Mouse (Mus musculus) layer of hippocampus, postnatal 25 days (tissue): ENCODE measurements around the gene Krt222. TPM values are rescaled to one million over a fixed set of nuclear protein-coding genes. Genes with fewer than 3 reads are reported as not detected.
A peak's percentile ranks its signal among the peaks of the same experiment; 100 is the strongest.

Experiments
- DNase-seq, 2 experiments: peaks; one replicate each; pipeline ENCODE4 v3.0.0; 2022; ENCODE audit warnings: mixed read lengths in 2 of 2, low spot score in 1 of 2; ENCODE audit errors: extremely low spot score in 1 of 2
- total RNA-seq, 2 experiments: library from RNA; stranded (reverse); gene quantifications; 2 replicates each; pipeline ENCODE4 v1.2.3; 2021

Gene Krt222
- total RNA-seq, 2 experiments from 2014 or later = 26.5 to 27.3 TPM

DNA sequence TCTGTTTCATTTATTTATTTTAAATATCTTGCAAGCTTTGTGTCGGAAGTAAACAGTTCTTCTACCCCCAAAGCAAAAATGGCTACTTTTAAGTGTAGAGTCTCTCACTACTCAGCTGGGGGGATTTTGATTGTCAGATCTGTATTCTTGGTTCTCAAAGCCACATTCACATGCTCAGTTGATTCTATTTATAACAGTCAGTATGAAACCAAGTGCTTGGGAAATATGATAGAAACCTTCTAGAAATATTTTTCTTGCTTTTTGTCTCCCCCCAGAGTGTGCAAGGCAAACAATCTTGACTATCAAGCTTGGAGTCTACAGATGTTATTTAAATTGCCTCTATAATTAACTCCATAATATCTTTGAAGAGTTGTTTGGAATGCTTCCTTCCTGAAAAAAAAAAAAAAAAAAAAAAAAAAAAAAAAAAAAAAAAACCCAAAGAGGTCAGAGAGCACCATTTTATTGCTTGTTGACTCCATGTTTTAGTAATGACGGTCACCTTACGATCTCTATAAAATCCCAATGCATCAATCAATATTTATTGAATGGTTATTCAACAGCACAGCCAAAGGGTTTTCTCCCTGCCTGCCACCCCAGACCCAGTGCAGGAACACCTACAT lies 575 bp downstream of the Krt222 start:
- no peak for DNase-seq

- no peak for DNase-seq
These were observed 1.8 kb downstream of the Krt222 start for GRCm38 (mm10) chr11:99242056-99242455.

- no peak for DNase-seq
These were observed 5.4 kb downstream of the Krt222 start for GRCm38 (mm10) chr11:99238468-99238867.

DNA sequence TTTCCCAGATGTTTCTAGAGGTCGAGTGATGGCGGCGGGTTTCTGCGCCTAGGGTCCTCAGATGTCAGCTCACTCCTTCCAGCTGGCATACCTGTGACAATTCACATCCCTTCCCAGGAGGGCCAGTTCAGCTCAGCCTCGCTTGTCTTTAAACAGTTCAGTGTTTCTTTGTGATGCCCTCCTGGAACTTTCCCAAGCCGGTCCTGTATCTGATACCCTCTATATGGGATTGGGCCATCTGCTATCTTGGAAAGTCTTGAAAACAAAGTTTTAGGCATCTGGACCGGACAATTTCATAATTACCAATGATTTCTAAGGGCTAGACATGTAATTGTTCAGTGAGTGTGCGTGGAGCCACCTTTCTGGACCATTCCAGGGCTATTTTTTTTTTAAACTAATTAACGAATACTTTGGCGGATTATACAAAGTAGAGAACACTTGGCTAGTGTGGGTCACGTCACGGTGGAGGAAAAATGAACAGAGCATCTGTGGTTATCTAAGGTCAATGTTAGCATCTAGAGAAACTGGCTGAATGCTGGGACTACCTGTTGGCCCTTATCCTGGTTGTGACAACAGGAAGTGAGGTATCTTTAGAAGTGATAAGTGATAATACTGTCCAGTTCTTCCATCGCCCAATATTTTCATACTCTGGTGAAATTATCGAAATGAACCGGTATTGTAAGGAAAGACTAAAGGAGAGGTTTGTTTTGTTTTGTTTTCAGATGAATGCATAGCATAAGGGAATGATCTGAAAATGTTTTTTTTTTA lies 12.7 kb downstream of the Krt222 start:
- DNase-seq = peak in 1 of 2 experiments; percentile 22

DNA sequence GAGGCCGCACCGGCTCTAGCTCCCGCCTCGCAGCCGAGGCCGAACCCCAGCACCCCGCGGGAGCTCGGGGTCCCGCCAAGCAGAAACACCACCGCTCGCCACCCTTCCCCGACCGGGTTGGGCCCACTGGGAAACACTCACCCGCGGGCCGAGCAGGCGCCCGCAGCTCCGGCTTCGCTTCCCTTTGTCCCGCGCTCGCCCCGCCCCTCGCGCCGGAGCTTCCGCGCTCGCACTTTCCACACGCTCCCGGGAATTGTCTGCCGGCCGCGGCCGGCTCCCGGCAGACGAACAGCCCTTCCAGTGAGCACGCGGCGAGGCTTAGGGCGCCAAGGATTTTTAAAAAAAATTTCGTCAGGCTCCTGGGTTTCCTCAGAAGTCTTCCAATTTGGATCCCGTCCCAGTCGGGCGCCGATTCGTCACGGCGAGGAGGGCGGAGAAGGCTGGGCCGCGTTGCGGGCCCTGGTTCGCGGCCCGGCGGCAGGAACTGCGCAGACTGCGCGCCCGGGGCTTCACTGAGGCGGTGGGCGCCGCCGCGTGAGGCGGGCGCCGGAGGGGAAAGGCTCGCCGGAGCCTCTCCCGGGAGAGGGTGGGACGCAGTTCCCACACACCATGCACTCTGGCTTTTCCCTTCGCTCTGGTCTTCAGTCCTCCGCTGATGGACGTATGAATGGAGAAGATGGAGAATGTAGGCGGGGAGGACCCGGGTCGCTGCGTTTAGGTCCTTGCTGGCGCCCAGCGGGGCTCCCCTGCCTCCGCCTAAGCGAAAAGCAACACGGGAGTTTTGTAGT lies 13.4 kb downstream of the Krt222 start, which contains the start of gene Smarce1:
Gene Smarce1 (minus strand): TSS at position 757 of the 788 bp plus-strand sequence.
- peak; percentile 74 to 77 for DNase-seq

DNA sequence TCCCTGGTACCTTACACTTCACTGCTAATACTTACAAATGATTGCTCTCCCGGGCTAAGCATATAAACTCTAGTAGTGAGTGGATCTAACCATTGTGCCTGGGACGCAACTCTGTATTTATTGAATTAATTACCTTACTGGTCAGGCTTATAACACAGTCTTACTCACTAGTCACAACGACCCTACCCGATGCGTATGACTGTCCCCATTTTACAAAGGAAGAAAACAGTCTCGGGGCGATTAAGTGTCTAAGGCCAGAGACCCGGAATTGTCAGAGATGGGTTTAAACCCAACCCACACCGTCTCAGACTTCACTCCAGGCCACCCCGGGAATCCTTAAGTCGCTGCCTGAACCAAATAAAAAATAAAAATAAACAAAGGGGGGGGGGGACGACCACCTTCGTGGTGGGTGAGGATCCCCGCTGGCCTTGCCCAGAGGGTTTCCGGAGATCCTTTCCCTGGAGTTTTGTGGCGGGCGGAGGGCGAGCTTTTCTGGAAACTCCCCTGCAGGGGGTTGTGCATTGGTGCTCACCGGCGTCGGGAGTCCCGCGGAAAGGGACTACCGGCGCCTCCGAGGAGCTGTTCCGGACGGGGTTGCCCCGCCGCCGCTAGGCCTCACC lies 14.1 kb downstream of the Krt222 start:
- DNase-seq = no peak

DNA sequence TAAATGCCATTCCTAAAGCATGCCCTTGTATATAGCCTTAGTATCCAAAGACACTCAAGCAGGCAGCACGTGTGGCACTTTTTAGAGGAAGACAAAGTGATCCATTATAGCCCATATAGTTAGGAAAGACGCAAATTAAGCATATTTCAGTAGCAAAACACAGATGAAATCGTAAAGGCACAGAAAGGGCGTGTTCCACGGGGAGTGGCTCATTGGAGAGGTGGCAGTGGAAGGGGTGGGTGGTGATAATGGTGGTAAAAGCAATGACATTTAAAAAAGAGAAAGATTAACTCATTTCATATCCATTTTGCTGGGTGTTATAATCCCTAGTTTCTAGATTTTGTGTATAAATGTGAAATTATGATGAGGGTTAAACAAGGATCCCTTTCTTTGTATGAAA lies 17.6 kb downstream of the Krt222 start:
- no peak for DNase-seq

DNA sequence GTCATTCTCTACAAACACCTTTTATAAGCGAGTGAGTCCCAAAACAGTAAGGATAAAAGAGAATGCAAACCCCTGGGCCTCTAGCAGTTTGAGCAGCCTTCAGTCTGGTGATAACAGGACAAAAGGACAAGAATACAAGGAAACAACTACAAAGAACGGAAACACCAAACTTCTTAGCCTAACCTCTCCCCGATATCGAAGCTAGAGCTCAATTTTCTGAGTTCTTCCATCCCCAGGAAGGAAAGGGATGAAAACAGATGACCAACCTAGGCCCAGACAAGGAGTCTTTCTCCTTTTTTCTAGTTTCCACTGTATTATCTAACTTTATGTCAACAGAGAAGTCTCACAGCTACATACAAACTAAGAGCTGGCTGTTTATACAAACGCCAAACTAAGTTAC lies 20.6 kb downstream of the Krt222 start:
- DNase-seq = no peak

DNA sequence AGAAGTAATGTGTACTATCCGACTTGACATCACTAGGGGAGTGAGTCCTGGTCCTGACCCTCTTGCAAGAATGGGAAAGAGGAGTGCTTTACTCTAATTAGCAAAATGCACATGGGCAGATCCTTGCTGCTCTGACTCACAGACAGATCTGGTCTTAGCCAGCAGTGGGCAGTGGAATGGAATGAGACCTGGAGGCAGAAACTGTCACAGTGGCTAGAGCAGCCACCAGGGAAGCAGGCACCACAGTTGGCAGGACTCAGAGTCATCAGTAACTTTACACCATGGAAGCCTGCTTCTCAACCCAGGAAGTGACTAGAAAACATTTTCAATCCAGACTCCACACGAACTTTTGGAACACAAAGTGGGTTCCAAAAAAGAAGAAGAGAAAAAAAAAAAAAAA lies 22.1 kb downstream of the Krt222 start:
- DNase-seq = no peak

- DNase-seq = no peak
These were observed 26.5 kb downstream of the Krt222 start for GRCm38 (mm10) chr11:99217248-99217986.

DNA sequence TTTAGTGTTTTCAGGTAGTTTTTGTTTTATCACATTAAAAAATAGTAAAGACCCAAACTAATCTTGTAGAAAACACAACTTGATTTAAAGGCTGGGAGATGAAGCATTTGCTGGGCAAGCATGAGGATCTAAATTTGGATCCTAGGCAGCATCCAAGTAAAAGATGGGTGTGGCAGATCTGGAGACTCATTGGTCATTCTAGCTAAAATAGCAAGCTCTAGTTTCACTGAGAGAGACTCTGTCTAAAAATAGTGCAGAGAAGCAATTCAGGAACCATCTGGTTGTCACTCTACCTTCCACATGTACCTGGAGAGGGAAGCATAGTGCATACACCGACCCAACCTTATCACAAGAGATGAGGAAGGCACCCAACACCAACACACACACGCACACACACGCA lies 27.7 kb downstream of the Krt222 start:
- DNase-seq = no peak

- no peak for DNase-seq
These were observed 31.2 kb downstream of the Krt222 start for GRCm38 (mm10) chr11:99212693-99213092.

GRCm38 (mm10) chr11:99211964-99212363 lies 31.9 kb downstream of the Krt222 start:
- no peak for DNase-seq

GRCm38 (mm10) chr11:99208105-99208669 lies 35.7 kb downstream of the Krt222 start:
- no peak for DNase-seq

DNA sequence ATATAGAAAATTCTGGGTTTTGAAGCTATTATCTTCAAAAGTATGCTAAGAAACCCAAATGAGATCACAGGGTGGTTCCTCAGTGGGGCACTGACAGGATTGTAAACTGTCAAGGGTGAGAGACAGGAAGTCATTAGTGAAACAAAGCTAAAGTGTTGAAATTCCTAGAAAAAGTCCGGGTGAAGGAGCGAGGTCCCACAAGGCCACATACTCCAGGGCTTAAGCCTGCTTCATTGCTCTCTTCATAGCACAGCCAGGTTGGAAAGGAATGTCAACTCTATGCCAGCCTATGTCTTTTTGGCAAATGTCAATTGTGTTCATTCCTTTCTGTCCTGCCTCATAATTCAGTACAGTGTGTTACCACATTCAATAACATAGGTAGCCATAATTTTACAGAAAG lies 36.4 kb downstream of the Krt222 start:
- no peak for DNase-seq

DNA sequence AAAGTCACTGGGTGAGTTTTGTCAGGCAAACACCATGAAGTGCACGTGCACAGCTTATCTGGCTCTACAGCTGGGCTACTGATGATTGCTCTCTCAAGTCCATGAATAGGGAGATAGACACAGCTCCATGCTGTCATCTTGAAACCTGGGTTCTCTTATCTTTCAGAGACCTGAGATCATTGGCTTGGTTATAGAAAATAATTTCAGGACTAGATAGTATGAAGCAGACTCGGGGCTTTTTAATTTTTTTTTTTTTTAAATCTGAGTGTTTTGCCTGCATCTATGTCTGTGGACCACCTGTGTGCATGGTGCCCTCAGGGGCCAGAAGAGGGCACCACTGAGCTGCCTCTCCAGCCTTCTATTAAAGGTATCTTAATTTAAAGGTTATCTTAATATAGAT lies 36.9 kb downstream of the Krt222 start:
- no peak for DNase-seq

- peak in 1 of 2 experiments; percentile 61 for DNase-seq
These were observed 54.7 kb downstream of the Krt222 start for GRCm38 (mm10) chr11:99189154-99189582.

- DNase-seq = no peak
These were observed 56.5 kb downstream of the Krt222 start for GRCm38 (mm10) chr11:99187348-99187747.

- no peak for DNase-seq
These were observed 57.0 kb downstream of the Krt222 start for GRCm38 (mm10) chr11:99186836-99187235.
